Mouse (Mus musculus) spleen, adult 2 months (tissue): Measurements from ENCODE around the gene Srrm1.

ENCODE experiments used
- CTCF ChIP-seq: fragments of 200-500 bp; IDR thresholded peaks from 2 replicates; pipeline ENCODE4 v1.5.1; 2011; ENCODE audit warnings: mild to moderate bottlenecking, inconsistent platforms; ENCODE audit not compliant: insufficient read depth, insufficient read length, insufficient replicate concordance; ENCODE audit errors: extremely low read depth
- POLR2A ChIP-seq: fragments of 200-500 bp; IDR thresholded peaks from 2 replicates; pipeline ENCODE4 v1.6.1; 2011; ENCODE audit warnings: low read depth, low read length, inconsistent platforms

GRCm38 (mm10) chr4:135292477-135293089 is 60.5 kb downstream of the Srrm1 start:
- TF ChIP-seq POLR2A (no peak), CTCF (no peak)
